Mouse (Mus musculus) cerebellum, adult (tissue): Measurements from ENCODE around the gene Atp1a1.

ENCODE experiments used
- ATAC-seq: cut with Nextera tagmentation; 2 replicates; pipeline ENCODE4 v1.9.2; 2017; ENCODE audit warnings: mild to moderate bottlenecking, moderate library complexity, mixed read lengths; ENCODE audit not compliant: insufficient number of reproducible peaks, low FRiP score, low TSS enrichment

Atp1a1 gene

DNA sequence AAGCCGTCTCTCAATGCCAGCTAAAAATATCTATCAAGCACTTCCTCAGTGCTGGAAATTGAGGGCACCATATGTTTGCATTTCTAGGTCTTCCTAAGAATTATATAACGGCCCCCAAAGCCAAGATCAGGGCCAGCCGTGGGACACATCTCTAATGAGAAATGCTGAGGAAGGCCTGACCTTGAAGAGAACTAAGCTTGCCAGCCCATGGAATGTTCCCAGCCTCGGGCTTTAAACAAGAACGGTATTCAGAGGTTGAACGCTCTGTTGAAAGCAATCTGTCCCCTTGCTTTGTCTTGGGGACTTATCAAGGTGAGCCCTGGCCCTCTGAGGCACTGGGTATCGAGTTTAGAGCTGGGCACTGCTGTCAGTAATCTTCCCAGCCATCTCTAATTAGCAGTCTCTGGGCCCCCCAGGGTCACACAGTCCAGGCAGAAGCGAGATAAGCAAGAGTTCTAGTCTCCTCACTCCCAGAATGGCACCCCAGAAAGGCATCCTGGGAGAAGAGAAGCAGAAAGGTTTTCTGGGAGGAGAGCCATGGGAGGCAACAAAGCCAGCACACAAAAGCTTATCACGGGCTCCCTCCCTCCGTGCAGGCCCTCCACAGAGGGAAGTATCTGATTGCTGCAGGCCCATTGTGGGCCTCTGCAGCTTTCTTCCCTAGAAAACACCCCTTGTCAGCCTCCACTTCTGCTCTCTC, 41.8 kb downstream of the Atp1a1 start:
- peak; percentile 58 for ATAC-seq

DNA sequence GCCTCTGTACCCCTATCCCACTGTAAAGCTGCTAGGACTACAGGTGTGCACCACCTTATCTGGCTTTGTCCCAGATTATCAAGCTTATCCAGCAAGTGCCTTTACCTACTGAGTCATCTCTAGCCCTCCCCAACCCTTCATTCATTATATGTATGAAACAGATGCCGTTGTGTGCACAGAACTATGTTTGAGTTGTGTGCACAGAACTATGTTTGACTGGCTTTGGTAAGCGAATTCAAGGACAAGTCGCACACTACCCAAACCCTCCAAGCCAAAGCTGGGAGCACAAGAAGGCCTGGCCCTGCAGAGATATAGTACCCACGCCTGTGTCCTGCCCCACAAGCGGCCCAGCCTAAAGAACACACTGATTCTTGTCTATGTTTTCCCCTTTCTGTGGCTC, 42.5 kb downstream of the Atp1a1 start:
- 0 out of 2 replicates have a peak, but pooled peaks have one; percentile 22 for ATAC-seq

DNA sequence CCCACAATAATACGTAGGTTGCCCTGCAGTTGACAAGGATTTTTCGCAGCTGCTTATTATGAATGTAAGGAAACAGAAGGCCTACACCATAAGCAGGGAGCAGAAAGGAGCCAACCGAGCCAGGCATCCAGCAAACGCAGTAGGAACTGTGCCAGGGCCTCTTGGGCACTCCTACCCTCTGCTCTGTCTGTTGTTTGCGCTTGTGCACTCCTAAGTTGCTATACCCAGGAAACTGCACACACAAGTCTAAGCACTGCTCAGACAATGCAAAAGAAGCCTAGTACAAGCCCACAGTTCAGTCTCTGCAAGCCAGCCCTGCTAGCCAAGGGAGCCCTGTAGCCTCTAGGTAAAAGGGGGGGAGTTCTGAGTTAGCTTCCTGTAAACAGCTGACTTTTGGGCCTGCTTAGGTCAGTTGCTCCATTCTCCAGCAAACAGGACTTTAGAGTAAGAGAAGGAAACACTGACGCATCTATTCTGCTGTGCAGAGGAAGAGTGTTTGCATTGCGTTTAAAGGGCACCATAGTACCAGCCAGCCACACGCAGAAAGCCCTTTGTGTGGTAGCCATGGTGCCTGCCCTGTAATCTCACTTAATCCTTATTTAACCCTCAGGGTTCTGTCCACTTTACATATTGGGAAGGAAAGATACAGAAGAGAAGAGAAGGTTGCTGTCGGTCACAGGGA, 43.5 kb downstream of the Atp1a1 start:
- peak; percentile 46; the same call in 1 of the 2 replicates for ATAC-seq

DNA sequence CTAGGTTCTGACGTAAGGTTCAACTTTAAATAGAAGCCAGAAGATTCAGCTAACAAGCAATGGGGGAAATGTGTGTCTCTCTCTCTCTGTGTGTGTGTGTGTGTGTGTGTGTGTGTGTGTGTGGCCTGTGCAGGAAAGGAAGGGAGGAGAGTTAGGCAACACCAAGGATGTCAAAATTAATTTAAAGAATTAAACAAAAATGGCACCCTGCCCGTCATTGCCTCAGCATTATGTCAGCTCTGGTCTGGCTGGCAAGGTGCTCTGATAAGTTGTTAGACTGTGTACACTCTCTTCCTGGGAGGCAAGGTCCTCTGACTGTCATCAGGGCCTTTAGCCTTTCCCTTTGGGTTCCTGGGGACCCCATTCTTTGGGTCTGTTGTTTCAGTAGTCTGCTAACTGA, 47.8 kb downstream of the Atp1a1 start:
- ATAC-seq, result no peak

DNA sequence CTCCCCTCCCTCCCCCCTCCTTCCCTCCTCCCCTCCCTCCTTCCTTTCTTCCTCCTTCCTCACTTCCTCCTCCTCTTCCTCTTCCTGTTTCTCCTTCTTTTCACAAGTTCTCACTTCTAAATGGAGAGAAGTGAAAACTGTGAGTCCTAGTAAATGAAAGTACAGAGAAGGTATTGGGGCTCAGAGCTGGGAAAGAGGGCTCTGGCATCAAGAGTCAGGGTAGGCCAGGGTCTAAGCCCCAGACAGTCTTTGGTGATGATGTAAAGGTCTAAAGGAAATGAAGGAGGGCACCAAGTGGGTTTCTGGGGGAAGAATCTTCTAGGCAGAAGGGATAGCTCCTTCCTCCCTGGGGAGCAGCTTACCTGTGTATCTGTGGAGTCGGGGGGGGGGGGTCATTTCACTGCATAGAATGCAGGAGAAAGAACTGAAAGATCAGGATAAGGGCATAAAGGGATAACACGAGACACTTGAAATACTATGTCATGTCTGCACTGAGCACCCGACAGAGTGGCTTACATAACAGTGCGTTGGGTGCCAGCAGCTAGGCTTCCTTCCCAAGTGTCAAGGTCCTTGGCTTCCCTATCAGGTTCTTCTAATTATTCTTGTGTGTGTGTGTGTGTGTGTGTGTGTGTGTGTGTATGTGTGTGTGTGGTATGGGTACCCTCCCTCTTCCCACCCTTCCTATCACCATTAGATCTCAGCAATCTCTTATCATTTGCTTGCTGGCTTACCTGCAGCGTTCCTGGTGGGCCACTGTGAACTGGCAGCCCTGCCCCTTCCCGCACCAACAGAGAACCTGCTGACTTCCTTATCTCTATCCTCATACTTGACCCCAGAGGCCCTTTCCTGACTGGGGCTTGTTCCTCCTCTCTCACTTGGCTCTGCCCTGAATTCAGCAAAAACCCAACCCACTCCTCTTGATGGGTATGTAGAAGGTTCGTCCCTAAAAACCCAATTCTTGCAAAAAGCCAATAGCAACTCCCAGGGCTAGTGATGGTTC, 51.6 kb downstream of the Atp1a1 start:
- ATAC-seq, result no peak

DNA sequence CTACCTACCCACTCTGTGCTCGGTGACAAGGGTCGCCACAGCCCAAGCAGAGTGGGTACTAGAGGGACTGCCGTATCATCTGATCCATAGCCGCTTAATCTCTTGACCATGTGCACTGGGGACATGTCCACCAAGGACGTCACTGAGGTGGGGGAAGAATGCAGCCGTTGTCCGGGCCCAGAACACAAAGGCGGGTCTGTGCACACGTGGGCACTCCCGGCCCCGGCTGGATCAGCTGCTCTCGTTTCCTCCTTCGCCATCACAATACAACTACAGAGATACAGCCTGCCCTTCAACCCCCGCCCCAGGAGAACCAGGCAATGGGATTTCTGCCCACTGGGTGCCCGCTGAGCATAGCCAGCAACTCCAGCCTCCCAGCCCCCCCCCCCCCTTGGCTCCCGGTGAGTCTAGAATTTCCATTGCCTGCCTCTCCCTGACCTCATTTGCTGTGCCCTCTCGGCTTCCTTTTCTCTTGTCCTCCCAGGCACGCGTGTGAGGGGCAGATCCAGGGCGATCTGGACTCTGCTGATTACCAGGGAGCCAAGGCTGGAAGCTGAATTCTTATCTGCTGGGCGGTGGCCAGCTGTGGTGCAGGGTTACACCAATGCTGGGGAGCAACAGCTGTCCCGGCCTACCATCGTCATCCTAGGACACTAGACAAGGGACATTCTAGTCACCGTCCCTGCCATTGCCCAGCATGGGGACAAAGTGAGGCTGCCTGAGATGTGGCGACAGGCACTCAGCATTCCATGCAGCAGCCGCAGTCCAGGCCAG, 52.8 kb downstream of the Atp1a1 start:
- no peak for ATAC-seq

DNA sequence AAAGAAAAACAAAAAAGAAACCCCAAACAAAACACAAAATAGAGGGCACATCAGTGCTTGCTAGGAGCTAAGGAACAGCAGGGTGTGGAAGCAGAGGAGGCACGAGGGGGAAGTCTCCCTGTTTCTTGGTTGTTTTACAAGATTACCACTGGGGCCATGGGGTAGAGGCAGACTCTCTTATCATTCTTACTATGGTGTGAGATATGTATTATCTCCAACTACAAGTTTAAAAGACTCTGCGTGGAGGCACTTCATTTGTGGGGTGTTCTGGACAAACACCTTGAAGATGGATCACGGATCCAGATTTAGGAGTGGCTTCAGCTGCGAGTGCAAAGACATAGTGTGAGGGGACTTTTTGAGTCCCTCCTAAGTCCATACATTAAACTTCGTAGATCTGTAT, 54.7 kb downstream of the Atp1a1 start:
- no peak for ATAC-seq

DNA sequence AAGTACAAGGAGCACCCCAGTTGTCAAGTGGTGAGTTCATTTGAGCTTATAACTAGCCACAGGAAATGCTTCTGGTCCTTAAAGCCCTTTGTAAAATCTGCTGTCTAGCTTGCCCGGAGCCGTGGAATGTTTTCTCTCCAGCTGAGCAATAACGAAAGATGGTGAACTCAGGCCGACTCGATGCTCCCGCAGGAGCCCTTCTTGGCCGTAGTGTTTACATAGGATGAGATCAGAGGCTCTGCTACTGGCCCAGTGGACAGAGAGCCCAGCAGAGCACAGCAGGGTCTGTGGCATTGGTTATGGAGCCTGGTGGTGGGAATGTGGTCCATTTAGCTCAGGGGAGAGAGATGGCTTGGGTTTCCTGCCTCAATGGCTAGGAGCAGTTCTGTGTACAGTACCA, 60.4 kb downstream of the Atp1a1 start:
- no peak for ATAC-seq

DNA sequence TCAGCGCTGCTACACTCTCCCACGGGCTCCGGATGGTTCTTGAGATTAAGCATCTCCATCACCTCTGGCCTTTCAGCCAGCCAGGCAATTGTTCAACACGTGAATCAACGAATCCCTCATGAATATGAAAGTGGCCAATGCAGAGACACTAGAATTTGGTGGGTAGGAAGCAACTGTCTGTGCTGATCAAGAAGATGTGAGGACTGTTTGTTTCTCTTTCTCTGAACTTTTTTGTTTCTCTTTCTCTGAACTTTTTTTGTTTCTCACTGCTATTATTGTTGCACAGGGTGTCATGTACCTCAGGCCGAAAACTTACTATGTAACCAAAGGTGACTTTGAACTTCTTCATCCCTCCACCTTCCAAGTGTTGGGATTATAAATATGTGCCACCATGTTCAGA, 62.9 kb downstream of the Atp1a1 start:
- ATAC-seq, result no peak

DNA sequence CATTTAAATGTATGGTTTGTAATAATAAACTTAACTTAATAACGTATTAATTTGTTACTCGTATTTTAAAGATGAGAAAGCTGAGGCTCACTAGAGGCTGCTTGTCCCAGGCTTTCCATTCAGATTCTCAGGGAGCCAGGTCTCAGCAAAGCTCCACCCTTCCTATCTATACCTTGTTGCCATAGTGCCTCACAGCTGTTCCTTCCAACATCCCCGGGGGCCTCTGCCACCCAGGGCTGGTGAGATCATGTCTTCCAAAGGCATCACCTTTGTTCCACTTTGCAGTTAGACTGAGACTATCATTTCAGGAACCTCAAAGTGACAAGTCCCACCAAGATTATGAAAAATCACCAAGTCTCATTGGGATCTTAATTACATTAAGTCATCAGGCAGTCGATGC, 63.9 kb downstream of the Atp1a1 start:
- ATAC-seq, result no peak

DNA sequence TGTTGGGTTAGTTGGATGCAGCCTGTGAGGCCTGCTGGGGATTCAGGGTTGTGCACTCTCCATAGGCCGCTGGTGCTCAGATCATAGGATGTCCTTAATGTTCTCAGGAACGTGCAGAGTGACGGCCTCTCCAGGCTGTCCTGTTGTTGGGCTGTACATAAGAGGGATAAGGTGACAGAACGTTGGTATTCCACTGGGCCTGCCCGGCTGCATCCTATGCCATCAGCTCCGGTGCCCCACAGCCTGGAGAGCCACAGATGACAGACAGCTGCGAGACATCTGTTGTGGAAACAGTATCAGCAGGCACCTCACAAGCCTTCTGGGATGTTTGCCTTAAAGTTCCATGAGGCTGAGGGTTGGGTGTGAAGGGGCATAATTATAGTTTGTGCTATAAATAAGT, 68.2 kb downstream of the Atp1a1 start:
- ATAC-seq, result no peak

DNA sequence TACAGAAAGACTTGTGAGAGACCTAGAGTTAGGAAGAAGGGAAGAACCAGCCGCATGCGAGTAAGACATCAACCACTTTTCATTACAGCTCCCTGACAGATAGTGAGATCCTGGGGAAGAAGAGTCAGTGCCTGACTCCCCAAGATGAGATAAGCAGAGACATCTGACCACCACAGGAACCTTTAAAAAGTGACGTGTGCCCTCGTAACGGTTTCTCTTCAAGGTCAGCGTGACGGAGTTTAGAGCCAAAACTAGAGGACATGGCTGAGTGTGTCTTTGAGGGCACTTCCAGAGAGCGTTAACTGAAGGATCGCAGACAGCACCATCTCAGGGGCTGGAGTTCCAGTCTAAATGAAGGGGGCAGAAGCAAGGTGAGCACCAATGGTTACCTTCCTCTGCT, 70.2 kb downstream of the Atp1a1 start:
- ATAC-seq, result no peak

DNA sequence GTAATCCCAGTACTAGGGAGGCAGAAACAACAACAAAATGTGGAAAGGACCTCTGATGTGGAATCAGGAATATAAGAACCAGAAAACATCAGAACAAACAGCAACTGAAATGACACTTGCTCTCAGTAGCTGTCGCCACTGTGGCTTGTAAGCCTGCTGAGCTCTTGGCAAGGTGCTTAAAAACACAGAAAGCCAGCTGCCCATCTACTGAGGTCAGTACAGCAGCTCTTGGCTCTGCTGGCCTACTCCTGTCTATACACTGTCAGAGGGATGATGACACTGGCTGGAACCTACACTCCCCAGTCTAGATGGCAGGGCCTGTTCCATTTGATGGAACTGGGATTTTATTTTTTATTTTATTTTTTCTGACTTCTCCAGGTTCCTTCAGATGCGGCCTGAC, 71.1 kb downstream of the Atp1a1 start:
- peak; percentile 72 for ATAC-seq

DNA sequence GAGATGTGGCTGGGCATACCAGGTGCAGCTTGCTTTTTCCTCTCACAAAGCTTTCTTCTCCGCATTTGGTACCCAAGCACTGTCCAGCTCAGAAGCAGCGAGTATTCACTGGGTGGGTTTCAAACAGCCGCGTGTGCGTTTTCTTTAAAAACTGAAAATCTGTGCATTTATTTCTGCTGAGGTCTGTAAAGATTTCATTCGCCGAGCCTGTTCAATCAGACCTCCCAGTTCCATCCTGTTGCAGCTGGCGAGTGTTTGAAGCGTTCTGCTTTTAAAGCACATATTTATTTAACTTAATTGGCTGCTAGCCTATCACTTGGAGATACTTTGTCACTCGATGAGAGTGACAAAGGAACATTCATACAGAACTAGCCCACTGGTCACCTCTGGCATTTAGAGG, 73.6 kb downstream of the Atp1a1 start:
- no peak for ATAC-seq

DNA sequence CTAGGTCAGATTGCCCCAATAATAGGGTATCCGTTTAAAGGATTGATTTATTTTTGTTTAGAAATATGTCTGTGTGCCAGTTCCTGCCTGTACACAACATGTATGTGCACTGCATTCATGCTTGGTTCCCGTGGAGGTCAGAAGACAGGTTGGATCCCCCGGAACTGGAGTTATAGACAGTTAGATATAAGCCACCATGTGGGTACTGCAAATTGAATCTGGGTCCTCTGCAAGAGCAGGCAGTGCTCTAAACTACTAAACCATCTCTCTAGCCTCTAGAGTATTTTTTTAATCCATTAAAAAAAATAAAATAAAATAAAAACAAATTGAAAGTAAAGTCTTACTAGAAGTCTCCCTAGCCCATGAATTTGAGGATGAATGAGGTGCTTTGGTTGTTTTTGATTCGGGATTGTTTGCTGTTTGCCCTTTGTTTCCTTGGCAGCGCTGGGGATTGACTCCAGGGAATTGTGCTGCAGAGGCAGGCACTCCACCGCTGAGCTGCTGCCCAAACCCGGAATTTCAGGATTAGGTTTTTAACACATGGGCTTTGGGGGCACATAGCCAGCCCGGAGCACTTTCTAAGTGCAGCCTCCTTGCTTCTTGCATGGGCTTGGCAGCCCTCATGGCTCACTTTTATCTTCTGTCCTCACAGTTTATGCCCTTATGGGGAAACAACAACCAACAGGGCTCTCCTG, 75.4 kb downstream of the Atp1a1 start:
- no peak for ATAC-seq

DNA sequence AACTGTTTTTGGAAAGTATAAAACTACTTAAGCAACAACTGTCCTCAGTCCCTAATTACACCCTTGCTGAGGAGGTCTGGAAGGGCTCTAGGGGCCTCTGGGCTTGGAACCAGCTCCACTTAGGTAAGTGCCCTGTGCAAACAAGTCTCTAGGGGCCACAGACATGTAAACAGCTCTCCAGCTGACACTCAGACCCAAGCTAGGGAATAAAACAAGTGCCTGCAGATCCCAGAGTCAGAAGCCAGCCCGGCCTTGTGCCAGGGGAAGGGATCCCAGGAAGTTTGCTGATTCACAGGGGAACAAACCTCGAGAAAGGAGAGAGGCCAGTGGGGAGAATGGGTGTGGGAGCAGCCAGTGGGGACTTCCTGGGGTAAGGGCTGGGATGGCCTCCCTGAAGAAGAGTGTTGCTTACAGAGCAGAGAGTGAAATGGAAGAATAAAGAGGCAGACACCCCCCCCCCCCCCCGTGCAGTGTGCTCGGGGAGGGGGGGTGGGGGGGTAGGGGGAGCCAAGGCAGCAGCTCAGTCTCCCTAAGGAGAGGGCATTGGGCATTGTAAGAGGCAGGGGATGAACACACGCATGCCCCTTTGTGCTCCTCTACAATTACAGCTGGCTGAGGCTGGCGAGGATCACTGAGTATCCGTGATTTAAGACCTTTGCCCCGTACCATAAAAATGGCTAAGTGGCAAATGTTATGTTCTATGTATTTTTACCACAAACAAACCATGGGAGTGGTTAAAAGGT, 76.2 kb downstream of the Atp1a1 start:
- ATAC-seq, result no peak

DNA sequence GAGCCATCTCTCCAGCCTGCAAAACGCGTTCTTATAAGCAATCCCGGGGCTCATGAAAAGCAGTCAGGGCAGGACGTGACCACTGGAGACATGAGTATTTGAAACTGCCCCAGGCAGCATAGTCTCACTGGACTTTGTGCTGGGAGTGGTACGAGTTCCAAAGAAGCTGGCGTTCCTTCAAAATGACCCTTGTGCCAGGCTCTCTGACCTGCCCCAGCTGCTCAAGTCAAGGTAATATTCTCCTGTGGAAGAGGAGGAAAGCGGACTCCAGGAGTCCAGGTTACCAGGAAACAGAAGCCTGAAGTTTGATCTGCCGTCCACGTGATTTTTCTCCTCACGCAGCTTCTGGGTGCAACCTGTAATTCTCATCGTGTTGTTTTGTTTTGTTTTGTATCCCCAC, 77.9 kb downstream of the Atp1a1 start:
- ATAC-seq, result no peak
